Mouse (Mus musculus): ENCODE data around the gene Slc7a3.

DNA sequence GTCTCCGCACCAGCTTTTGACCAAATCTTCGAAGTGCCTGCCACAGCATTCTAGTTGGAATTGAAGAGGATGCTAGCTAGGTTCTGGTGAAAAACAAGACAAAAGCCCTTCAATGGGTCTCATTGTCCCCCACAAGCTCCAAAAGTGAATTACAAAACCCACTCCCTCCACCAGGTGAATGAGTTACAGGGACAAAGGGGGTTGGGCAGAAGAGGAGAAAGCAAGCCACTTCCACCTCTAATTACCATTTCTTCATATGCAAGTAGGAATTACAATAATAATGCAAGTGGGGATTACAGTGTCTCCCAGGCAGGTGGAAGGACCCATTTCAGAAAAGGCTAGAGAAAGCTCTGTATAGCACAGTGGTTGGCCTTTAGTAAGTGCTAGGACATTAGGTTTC lies 1.6 kb downstream of the Slc7a3 start:
- TF ChIP-seq POLR2A (IDR thresholded peaks at IDR 0.05; ENCODE audit: low read depth, low read length) (no peak), CTCF (IDR thresholded peaks at IDR 0.05; ENCODE audit: borderline replicate concordance, insufficient read depth, low read length) (no peak)

Measured in embryonic fibroblast, embryonic 13.5 days (primary cell).